Mouse (Mus musculus) C2C12 (cell line): ENCODE results near the gene Gstm2. TPM values are rescaled to one million over a fixed set of nuclear protein-coding genes. Genes with fewer than 3 reads are reported as not detected.
A peak's percentile ranks its signal among the peaks of the same experiment; 100 is the strongest.
"Not testable (repeated sequence)": the region's sequence is repeated elsewhere in the genome, so short reads cannot be mapped to it uniquely, and the experiment has no call there.

Experiments used
- H3K27me3 ChIP-seq: one replicate; pipeline ENCODE4 v1.6.1; 2011; ENCODE audit not compliant: control insufficient read depth, insufficient read depth, insufficient read length
- H3K36me3 ChIP-seq: one replicate; pipeline ENCODE4 v1.6.1; 2011; ENCODE audit not compliant: control insufficient read depth, insufficient read depth
- H3K4me3 ChIP-seq: one replicate; pipeline ENCODE4 v1.5.1; 2011; ENCODE audit warnings: mild to moderate bottlenecking, control low read depth; ENCODE audit not compliant: poor library complexity, insufficient read depth, severe bottlenecking
- H3K79me2 ChIP-seq: one replicate; pipeline ENCODE4 v1.6.1; 2011; ENCODE audit not compliant: control insufficient read depth, insufficient read depth
- H3K79me3 ChIP-seq: one replicate; pipeline ENCODE4 v1.6.1; 2011; ENCODE audit warnings: low read depth, control low read depth
- H3ac ChIP-seq: one replicate; pipeline ENCODE3; 2011; ENCODE audit warnings: low read depth; ENCODE audit not compliant: control insufficient read depth, insufficient read length
- CEBPB ChIP-seq: IDR thresholded peaks from one replicate; pipeline ENCODE4 v1.6.1; 2011; ENCODE audit warnings: low read depth, mild to moderate bottlenecking, control low read depth, moderate library complexity
- CTCF ChIP-seq: IDR thresholded peaks from one replicate; pipeline ENCODE4 v1.5.1; 2011; ENCODE audit not compliant: control insufficient read depth, insufficient read depth, insufficient read length
- FOSL1 ChIP-seq: IDR thresholded peaks from one replicate; pipeline ENCODE4 v1.8.0; 2011; ENCODE audit warnings: mild to moderate bottlenecking, low read length; ENCODE audit not compliant: poor library complexity, insufficient read depth, severe bottlenecking
- MAX ChIP-seq: IDR thresholded peaks from one replicate; pipeline ENCODE4 v1.6.1; 2011; ENCODE audit warnings: mild to moderate bottlenecking, control low read depth
- MYOD1 ChIP-seq: IDR thresholded peaks from one replicate; pipeline ENCODE4 v1.6.1; 2011; ENCODE audit warnings: low read depth; ENCODE audit not compliant: control insufficient read depth, insufficient read length
- MYOG ChIP-seq: IDR thresholded peaks from one replicate; pipeline ENCODE4 v1.6.1; 2011; ENCODE audit not compliant: control insufficient read depth, insufficient read length; ENCODE audit errors: extremely low read depth
- USF1 ChIP-seq: IDR thresholded peaks from one replicate; pipeline ENCODE4 v1.6.1; 2011; ENCODE audit warnings: low read depth, mild to moderate bottlenecking, control low read depth, moderate library complexity
- polyA plus RNA-seq: library from polyadenylated mRNA; unstranded; fragments of >200 nt; fragmentation: generic; extraction: Trizol; gene quantifications from one replicate; pipeline ENCODE4 v1.2.1, GENCODE M21; 2012; ENCODE audit warnings: missing spikeins

The Gstm2 gene
- polyA plus RNA-seq, 1 experiment = 7.7 TPM

DNA sequence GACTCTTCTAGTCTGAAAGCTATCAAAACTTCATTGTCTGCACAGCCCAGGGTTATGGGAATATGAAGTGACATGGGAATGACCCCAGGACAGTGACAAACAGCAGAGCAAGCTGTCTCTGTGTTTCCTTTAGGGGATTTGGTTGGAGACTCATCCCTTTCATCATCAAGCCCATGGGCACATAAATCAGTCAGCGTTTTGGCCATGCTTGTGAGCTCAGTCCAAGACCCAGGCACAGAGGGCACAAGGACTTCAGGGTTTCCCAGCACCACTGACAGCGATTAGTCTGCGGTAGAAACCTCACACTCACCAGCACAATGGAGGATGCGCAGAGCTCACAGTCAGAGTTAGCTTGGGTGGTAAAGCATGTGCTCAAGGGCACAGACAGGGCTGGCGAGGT is 32.3 kb downstream of the Gstm2 start:
- H3K79me2 ChIP-seq = no peaks in the 10 kb centered on the region
- no peaks in the 10 kb centered on the region for H3K79me3 ChIP-seq
- H3ac ChIP-seq = no peak overlapping the region
- H3K36me3 ChIP-seq = no peaks in the 10 kb centered on the region
- peaks cover 25% of the 10 kb centered on the region for H3K27me3 ChIP-seq
- TF ChIP-seq MYOD1 = no peak
- no peak for TF ChIP-seq FOSL1
- TF ChIP-seq MAX = no peak
- TF ChIP-seq USF1 = no peak
- TF ChIP-seq CTCF = no peak
- TF ChIP-seq MYOG = no peak
- no peak for TF ChIP-seq CEBPB
- H3K4me3 ChIP-seq = no peak overlapping the region

DNA sequence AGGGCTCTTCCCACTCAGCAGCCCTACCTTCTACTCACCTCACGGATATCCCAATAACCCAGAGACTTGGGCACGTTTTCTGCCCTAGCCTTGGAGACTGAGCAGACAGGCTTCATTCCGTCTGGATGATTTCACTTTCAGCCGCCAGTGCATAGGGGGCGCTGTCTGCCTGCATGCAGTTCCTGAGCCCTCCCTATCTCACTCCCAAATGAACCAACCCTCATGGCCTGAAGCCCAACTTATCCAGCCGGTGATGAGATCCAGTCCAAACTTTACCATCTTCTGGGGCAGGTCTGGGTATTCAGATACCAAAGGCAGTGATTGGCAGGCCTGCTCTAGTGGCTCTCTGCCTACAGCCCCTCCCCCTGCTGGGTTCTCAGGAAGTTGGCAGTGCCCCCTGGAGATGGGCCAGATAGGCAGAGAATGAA is 32.9 kb downstream of the Gstm2 start:
- Histone ChIP-seq H3K27me3 (peaks cover 22% of the 10 kb centered on the region), H3K79me2 (no peaks in the 10 kb centered on the region), H3ac (no peak overlapping the region), H3K4me3 (no peak overlapping the region), H3K36me3 (no peaks in the 10 kb centered on the region), H3K79me3 (no peaks in the 10 kb centered on the region)
- no peak for TF ChIP-seq MAX
- no peak for TF ChIP-seq USF1
- no peak for TF ChIP-seq FOSL1
- no peak for TF ChIP-seq MYOD1
- peak; percentile 36 for TF ChIP-seq CTCF
- no peak for TF ChIP-seq MYOG

GRCm38 (mm10) chr3:107950531-107950930 is 35.7 kb downstream of the Gstm2 start:
- Histone ChIP-seq H3K36me3 (no peaks in the 10 kb centered on the region), H3ac (no peak overlapping the region), H3K79me3 (no peaks in the 10 kb centered on the region), H3K27me3 (peaks cover 29% of the 10 kb centered on the region), H3K4me3 (no peak overlapping the region), H3K79me2 (no peaks in the 10 kb centered on the region)
- no peak for TF ChIP-seq USF1

DNA sequence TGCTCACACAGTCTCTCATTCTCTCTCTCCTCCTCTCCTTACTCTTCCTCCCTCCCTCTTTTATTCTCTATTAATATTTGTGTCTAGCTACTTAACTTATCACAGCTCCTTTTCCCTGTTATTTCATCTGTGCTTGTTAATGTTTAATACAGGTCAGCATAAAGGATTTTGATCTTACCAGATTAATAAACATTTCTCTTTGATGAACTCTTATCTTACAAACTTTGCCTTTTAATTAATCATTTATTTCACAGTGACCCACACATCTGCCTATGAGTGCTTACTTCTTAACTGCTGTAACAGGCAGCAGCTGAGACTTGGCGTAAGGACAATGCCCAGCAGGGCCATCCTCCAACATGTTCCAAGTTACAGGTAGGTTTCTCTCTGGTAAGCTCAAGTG is 36.8 kb downstream of the Gstm2 start:
- not testable (repeated sequence) for H3K36me3 ChIP-seq, H3K79me3 ChIP-seq, H3K79me2 ChIP-seq, H3K4me3 ChIP-seq, H3ac ChIP-seq
- H3K27me3 ChIP-seq = peaks cover 29% of the 10 kb centered on the region

DNA sequence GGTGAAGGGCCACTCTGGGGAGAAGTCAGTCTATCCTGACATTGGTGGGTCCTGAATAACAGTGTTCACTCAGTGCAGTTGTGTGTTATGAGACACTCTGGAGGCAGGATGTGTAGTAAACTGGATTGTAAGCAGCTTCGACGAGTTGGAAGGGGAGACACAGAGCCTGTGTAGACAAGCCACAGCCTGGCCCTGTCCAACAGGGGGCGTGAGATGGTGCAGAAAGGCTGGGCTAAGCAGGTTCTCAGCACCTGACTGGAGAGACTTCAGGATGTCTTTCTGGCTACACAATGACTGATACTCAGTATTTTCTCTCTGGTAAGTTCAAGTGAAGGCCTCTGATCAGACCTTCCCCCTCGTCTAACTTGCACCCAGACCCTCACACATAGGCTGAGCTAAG is 40.5 kb downstream of the Gstm2 start:
- no peak for TF ChIP-seq MAX
- TF ChIP-seq CTCF = no peak
- no peak for TF ChIP-seq CEBPB
- no peak for TF ChIP-seq MYOD1
- no peak overlapping the region for H3K4me3 ChIP-seq
- no peaks in the 10 kb centered on the region for H3K79me3 ChIP-seq
- no peaks in the 10 kb centered on the region for H3K36me3 ChIP-seq
- no peak overlapping the region for H3ac ChIP-seq
- H3K79me2 ChIP-seq = no peaks in the 10 kb centered on the region
- H3K27me3 ChIP-seq = peaks cover 25% of the 10 kb centered on the region

GRCm38 (mm10) chr3:107943239-107943990 is 42.8 kb downstream of the Gstm2 start, which contains the start of gene Gstm6:
Gene Gstm6 (minus strand): TSS chr3:107943749.
- Histone ChIP-seq H3K27me3 (peaks cover 11% of the 10 kb centered on the region), H3K79me3 (no peaks in the 10 kb centered on the region), H3ac (no peak within 1 kb of the TSS), H3K36me3 (no peaks in the 10 kb centered on the region), H3K79me2 (no peaks in the 10 kb centered on the region), H3K4me3 (no peak within 1 kb of the TSS)
- no peak for TF ChIP-seq MYOG
- TF ChIP-seq CTCF = no peak
- no peak for TF ChIP-seq FOSL1
- TF ChIP-seq MAX = no peak
- TF ChIP-seq MYOD1 = no peak
- TF ChIP-seq CEBPB = no peak
- TF ChIP-seq USF1 = no peak
